Mouse (Mus musculus) embryonic fibroblast, embryonic 13.5 days (primary cell): ENCODE data around the gene Neurl4.

Experiments used
- CTCF ChIP-seq: IDR thresholded peaks from 2 replicates; pipeline ENCODE4 v1.5.1; 2011; ENCODE audit warnings: mild to moderate bottlenecking, control low read depth, low read length, moderate library complexity, borderline replicate concordance; ENCODE audit not compliant: insufficient read depth
- POLR2A ChIP-seq: IDR thresholded peaks from 2 replicates; pipeline ENCODE4 v1.6.1; 2011; ENCODE audit warnings: low read depth, mild to moderate bottlenecking, control low read depth, low read length, moderate library complexity

DNA sequence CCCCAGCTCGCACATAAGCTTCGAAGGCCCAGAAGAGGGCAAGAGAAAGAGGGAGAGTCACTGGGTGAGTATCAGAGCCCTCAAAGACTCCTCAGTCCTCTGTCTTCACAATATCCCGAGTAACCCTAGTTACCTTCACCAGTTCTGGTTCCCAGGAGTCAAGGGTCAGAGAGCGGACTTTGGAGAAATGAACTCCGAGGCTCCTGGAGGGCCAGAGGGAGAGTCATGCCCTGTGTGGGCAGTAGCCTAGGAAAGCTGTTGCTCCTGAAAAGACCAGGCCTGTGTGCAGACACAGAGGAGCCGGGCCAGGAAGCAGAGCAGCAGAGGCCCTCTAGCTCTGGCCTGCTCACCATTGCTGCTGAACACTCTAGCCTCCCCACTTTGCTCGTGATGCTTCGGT, 16.2 kb upstream of the Neurl4 start:
- TF ChIP-seq CTCF (no peak), POLR2A (no peak)
